Mouse (Mus musculus) gastrocnemius, adult 2 months (tissue): ENCODE measurements around the gene Map2k1. TPM values are rescaled to one million over a fixed set of nuclear protein-coding genes. Genes with fewer than 3 reads are reported as not detected.
"Not testable (repeated sequence)": the region's sequence is repeated elsewhere in the genome, so short reads cannot be mapped to it uniquely, and the experiment has no call there.

Experiments used
- DNase-seq: peaks from one replicate; pipeline ENCODE4 v3.0.0; 2022
- H3K27ac ChIP-seq: fragments of 200-600 bp; 2 replicates; pipeline ENCODE4 v1.8.1; 2022; ENCODE audit warnings: mild to moderate bottlenecking
- H3K4me3 ChIP-seq: fragments of 200-600 bp; 2 replicates; pipeline ENCODE4 v1.8.1; 2022; ENCODE audit warnings: mild to moderate bottlenecking, moderate library complexity
- CTCF ChIP-seq: fragments of 200-600 bp; IDR thresholded peaks from 2 replicates; pipeline ENCODE4 v1.8.1; 2022; ENCODE audit warnings: antibody characterized with exemption, mild to moderate bottlenecking, moderate library complexity
- intact Hi-C: fragments of 180-260 bp; cut with DNase I; formaldehyde crosslinking; loops from one replicate; pipeline ENCODE4 v1.15.1; 2025
- long read RNA-seq, 2 experiments: library from polyadenylated mRNA; stranded (forward); transcript quantifications; one replicate each; pipeline ENCODE4 v2.0.0; 2021
- total RNA-seq, 2 experiments: library from RNA; stranded (reverse); gene quantifications; 2 replicates each; pipeline ENCODE4 v1.2.3; 2021

Gene Map2k1
- 10 to 100 TPM; 52.8 to 55.7 TPM for total RNA-seq
- long read RNA-seq, experiment 1, transcript Map2k1-201 (11 exons, 2,436 nt) = major isoform, 88 of 97 reads
- long read RNA-seq, experiment 1, partial matches to known transcripts = 3 of 97 reads
- long read RNA-seq, experiment 1, other reads (novel, unspliced or antisense) = 6 of 97 reads
- long read RNA-seq, experiment 2, transcript Map2k1-201 (11 exons, 2,436 nt) = major isoform, 70 of 84 reads
- long read RNA-seq, experiment 2, partial matches to known transcripts = 3 of 84 reads
- long read RNA-seq, experiment 2, other reads (novel, unspliced or antisense) = 11 of 84 reads

DNA sequence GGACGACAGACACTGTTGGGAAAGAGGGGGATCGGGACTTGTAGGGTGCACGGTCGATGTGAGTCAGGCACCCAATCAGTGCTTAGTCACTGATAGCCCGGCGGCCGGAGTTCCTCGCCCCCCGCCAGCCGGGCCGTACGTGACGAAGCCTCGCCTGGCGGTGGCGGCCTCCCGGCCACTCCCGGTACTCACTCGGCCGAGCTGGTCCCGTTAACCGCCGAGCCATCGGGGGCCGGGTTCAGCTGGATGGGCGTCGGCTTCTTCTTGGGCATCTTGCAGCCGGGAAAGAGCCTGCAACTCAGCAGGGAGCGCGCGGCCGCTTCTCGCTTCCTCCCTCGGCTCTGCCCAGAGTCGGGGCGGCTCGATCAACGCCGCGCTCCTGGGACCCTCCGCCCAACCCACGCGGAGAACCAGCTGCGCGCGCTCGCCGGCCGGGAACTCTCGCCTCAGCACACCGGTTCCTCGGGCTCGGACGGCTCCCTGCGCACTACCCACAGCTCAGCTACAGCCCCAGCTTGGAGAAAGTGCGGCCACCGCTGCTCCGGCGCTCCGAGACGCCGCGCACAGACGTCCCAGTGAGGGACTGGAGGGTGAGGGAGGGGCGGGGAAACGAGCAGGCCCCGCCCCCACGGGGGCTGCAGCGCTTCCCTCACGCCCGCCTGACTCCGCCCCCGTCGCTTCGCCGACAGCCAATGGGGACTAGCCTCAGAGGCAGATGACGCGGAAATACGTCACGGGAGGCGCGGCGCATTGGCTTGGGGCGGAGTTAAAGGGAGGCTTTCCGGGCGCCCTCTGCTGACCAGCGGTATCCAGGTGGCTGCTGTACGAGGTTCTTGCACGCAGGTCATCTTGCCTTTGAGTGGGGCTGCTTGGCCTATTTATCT lies at the start of gene Map2k1:
Gene Map2k1, minus strand, starts transcription at position 611 of the 884 bp plus-strand sequence.
- intact Hi-C loops = loop anchor here (1.0 to 2.0 kb wide), 2 partner anchors 80 to 133 kb away; partner anchors contain the start of genes Rpl4 and Zwilch
- DNase-seq = peak; percentile 100
- peak within 1 kb of the TSS; percentile 99 for H3K4me3 ChIP-seq
- peak; percentile 86 for TF ChIP-seq CTCF
- peak within 1 kb of the TSS; percentile 97 for H3K27ac ChIP-seq

DNA sequence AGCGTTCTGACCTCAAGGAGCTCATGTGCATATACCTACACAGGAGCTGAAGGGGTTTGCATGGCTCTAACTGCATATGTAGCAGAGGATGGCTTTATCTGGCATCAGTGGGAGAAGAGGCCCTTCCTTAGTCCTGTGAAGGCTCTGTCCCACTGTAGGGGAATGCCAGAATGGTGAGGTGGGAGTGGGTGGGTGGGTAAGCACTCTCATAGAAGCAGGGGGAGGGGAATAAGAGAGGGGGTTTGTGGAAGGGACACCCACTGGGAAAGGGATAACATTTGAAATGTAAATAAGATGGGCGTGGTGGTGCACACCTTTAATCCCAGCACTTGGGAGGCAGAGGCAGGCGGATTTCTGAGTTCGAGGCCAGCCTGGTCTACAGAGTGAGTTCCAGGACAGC lies 49.7 kb upstream of the Map2k1 start:
- H3K4me3 ChIP-seq, H3K27ac ChIP-seq, intact Hi-C loops: not testable (repeated sequence)

DNA sequence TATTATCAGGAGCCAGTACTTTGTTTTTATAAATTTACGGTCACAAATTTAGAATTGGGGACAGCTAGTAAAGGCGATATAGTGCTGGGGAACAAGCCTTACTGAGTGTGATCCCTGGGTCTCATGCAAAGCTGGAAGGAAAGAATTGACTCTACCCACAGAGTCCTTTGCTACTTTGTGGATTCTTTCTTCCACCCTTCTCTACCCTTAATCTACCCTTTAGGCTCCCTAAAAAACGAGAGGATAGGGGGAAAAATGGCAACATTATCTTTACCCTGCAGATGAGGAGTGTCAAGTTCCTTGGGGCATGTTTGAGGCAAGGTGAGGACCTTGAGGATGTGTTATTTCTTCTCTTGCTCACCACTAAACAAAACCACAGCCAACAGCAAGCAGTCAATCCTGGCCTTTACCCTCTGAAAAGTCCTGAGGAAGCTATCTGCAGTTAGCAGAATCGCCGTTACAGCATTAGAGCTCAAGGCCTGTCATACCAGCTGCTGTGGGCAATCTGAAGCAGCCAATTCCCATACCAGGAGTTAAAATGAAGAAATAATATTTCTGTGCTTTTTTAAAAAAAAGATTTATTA lies 29.1 kb upstream of the Map2k1 start:
- no peak for DNase-seq
- peak overlapping the region; percentile 90; the same call in 1 of the 2 replicates for H3K27ac ChIP-seq
- peak overlapping the region; percentile 92 for H3K4me3 ChIP-seq
- intact Hi-C loops = no loop called here
- no peak for TF ChIP-seq CTCF

More for the DNA sequence above, 49.7 kb upstream of the Map2k1 start:
- DNase-seq = not testable (repeated sequence)

DNA sequence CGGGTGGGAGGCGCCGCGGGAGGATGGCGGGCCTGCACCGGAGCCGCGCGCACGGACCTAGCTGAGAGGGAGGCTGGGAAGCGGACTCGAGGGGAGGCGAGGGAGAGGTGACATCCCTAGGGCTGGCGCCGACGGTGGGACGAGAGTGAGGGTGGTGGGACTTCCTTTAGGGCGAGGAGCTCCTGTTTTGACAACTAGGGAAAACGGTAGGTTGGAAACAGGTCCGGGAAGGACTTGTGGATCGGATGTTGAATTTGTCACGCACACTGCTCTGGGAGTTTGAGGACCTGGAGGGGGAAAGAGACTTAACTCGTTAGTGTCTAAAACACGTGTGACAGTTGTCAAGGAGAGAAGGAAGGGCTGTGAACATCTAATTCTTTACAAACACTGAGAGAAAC lies 28.3 kb upstream of the Map2k1 start:
- intact Hi-C loops = no loop called here
- DNase-seq = no peak
- Histone ChIP-seq H3K4me3 (peak overlapping the region; percentile 92), H3K27ac (peak overlapping the region; percentile 90)
- TF ChIP-seq CTCF = no peak

DNA sequence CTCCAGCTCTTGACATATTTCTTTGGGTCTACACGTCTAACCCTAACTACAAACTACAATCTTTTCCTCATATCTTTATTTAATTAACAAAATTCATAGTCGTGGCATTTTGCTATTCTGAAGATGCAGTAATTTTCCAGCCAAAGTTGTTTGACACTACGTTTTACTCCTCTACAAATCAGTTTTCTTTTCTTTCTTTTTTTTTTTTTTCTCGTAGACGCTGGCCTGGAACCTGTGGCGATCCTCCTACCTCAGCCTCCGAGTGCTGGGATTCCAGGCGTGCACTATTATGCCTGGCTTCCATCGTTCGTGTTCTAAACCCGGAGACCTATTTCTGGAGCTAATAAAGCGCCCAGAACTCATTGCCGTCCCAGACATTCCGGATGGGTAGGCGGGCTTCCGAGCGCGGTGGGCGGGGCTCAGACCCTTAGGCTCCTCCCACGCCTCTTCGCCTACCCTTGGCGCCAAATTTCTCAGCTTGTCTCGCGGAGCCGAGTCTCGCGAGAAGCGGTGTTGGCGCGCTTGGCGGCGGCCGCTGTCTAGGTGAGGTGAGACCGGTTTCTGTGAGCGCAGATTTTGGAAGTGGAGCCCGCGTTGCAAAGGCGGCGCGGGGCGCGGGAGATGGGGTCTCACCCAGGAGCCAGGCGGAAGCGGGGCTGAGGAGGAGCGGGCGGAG lies 27.8 kb upstream of the Map2k1 start, which contains the start of gene Tipin:
Gene Tipin, plus strand, starts transcription at position 477 of the 676 bp plus-strand sequence.
- H3K27ac ChIP-seq = peak within 1 kb of the TSS; percentile 90
- no peak for TF ChIP-seq CTCF
- DNase-seq = peak; percentile 98
- H3K4me3 ChIP-seq = peak within 1 kb of the TSS; percentile 92
- intact Hi-C loops = no loop called here

DNA sequence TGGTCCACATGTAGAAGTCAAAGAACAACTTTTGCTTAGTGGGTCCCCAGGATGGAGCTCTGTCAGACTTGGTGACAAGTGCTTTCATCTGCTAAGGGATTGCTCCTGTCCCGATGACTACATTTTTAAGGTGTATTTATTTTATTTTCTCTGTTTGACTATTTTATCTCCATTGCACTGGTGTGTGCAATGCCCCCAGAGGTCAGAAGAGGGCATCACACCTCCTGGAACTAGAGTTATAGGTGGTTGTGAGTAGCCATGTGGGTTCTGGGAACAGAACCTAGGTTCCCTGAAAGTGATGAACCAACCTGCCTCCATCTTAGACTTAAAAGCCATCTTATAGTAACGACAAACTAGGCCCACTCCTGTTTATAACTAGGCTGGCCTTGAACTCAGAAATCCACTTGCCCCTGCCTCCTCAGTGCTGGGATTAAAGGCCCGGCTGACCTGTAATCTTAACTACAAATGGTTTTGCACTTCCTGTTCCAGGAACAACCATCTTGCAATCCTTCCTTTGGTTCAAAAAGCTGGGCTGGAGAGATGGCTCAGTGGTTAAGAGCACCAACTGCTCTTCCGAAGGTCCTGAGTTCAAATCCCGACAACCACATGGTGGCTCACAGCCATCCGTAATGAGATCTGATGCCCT lies 25.4 kb upstream of the Map2k1 start:
- intact Hi-C loops = no loop called here
- TF ChIP-seq CTCF = peak; percentile 13; the same call in 1 of the 2 replicates
- DNase-seq = no peak
- Histone ChIP-seq H3K27ac (no peak overlapping the region), H3K4me3 (no peak overlapping the region)

DNA sequence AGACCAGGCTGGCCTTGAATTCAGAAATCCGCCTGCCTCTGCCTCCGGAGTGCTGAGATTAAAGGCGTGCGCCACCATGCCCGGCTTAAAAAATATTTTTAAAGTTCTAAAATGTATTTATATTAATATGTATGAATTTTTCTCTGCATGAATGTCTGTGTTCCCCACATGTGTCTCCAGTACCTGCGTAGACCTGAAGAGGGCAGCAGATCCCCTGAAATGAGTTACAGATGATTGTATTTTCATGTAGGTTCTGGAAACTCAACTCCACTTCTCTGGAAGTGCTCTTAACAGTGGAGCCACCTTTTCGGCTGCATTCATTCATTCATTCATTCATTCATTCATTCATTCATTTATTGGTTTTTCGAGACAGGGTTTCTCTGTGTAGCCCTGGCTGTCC lies 24.3 kb upstream of the Map2k1 start:
- intact Hi-C loops = no loop called here
- peak; percentile 66 for DNase-seq

DNA sequence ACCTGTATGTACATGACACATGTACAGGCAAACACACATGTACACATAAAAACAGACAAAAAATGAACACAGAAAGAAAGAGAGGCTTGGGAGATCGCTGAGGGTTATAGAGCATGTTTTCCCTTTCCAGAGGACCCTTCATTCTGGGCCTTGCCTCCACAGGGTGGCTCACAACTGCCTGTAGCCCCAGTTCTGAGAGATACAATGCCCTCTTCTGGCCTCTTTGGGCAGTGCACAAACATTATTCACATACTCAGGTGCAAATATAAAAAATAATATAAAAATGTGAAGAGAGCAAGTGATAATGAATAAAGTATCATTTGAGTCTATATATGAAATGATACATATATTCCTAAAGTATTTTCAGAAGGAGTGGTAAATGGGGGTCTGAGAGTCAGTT lies 21.5 kb upstream of the Map2k1 start:
- H3K27ac ChIP-seq = no peak overlapping the region
- DNase-seq = no peak
- peak; percentile 35 for TF ChIP-seq CTCF
- H3K4me3 ChIP-seq = no peak overlapping the region
- intact Hi-C loops = loop anchor here (5.0 kb wide), 2 partner anchors 98 to 138 kb away; partner anchors contain the start of gene Snapc5

More for the DNA sequence above, 24.3 kb upstream of the Map2k1 start:
- TF ChIP-seq CTCF = peak; percentile 91
- no peak overlapping the region for H3K27ac ChIP-seq
- no peak overlapping the region for H3K4me3 ChIP-seq

DNA sequence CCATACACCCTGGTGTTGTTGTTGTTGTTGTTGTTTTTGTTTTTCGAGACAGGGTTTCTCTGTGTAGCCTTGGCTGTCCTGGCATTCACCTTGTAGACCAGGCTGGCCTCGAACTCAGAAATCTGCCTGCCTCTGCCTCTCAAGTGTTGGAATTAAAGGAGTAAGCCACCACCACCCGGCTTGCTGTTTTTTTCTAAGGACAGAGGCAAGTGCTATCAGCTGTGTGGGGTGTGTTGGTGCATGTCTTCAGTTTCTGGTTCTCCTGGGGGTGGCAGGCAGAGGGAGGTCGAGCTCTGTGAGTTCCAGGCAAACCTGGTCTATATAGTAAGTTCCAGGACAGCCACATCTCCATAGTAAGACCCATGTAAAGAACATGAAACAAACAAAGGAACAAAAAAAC lies 20.9 kb upstream of the Map2k1 start:
- Histone ChIP-seq H3K4me3 (no peak overlapping the region), H3K27ac (no peak overlapping the region)
- no peak for TF ChIP-seq CTCF
- intact Hi-C loops = loop anchor here (5.0 kb wide), 2 partner anchors 97 to 137 kb away; partner anchors contain the start of gene Snapc5
- DNase-seq = no peak

DNA sequence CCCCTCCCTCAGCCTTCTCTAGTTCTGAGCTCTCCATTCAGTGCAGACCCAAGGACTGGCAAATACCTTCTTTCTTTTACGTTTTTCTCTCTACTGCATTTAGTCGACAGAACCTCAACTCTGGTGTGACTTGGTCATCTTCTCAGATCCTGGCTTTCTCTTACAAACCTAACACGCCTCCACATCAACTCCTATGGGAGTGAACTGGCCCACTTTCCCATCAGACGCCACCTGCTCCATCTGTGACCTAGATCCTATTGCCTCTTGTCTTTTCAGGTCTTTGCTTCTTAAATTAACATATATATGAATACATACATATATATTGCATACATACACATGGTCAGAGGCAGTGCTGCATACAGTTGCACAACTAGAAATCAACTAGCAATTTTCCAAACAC lies 20.3 kb upstream of the Map2k1 start:
- no peak for TF ChIP-seq CTCF
- intact Hi-C loops = loop anchor here (5.0 kb wide), 2 partner anchors 96 to 136 kb away; partner anchors contain the start of gene Snapc5
- DNase-seq = no peak
- Histone ChIP-seq H3K4me3 (no peak overlapping the region), H3K27ac (no peak overlapping the region)

DNA sequence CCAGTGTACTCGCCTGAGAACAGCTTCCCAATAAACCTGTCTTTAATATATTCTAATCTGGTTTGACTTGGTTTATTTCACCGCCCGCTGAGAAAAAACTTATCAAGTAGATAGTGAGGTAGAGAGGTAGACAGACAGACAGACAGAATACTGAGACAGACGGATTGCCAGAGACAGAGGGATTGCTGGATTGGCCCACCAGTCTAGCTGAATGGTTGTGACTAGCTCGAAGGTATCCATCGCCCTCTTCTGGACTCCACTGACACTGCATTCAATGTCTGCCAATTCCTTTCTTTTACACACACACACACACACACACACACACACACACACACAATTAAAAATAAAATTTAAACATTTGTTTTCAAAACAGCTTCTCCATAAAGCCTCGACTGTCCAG lies 19.2 kb upstream of the Map2k1 start:
- intact Hi-C loops = loop anchor here (5.0 kb wide), 2 partner anchors 95 to 135 kb away; partner anchors contain the start of gene Snapc5

DNA sequence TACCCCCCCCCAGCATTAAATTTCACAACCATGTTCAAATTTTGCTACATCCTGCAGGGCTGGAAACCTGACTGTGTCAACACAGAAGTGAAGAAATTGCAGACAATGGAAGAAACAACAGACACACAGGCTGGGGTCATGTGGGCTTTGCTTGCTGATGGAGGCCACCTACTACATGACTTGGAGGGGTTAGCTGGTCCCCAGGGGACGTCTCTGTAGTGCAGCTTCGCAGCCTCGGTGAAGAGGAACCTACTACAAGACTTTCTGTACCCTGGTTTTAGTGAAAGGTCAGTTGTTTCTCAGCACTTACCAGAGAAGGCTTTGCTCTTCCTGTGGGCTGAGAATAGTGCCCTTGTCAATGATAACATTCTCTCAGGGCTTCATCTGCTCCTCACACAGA lies 17.8 kb upstream of the Map2k1 start:
- DNase-seq = no peak
- no peak for TF ChIP-seq CTCF
- no peak overlapping the region for H3K27ac ChIP-seq
- intact Hi-C loops = loop anchor here (5.0 kb wide), 2 partner anchors 94 to 134 kb away; partner anchors contain the start of gene Snapc5
- no peak overlapping the region for H3K4me3 ChIP-seq

More for the DNA sequence above, 19.2 kb upstream of the Map2k1 start:
- TF ChIP-seq CTCF = peak; percentile 62
- H3K4me3 ChIP-seq = no peak overlapping the region
- peak; percentile 60 for DNase-seq
- H3K27ac ChIP-seq = no peak overlapping the region

DNA sequence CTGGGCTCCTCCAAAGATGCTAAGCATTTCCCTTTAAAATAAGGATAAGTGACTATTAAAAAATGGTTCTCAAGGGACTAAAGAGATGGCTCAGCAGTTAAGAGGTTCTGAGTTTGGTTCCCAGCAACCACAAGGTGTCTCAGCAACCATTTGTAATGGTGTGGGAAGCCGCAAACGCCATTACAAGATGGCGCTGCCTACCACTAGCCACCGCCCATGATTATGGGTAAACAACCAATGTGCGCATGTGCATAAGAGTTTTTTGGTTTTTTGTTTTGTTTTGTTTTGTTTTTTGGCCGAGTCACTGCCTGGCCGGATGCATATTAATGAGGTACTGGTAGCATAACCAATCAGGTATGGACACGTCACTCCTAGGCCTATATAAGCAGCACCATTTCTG lies 15.4 kb upstream of the Map2k1 start:
- H3K4me3 ChIP-seq, DNase-seq, intact Hi-C loops, H3K27ac ChIP-seq: not testable (repeated sequence)
